Mouse (Mus musculus) pancreas, adult 10 weeks (tissue): ENCODE results near the gene Klk4. TPM values are rescaled to one million over a fixed set of nuclear protein-coding genes. Genes with fewer than 3 reads are reported as not detected.

Source experiments
- polyA plus RNA-seq: library from polyadenylated mRNA; stranded (reverse); fragments of 350-450 nt; fragmentation: Illumina TruSeq; extraction: RNeasy Lipid Tissue Mini Kit (QIAGEN cat#74804); gene quantifications from one replicate; pipeline ENCODE4 v1.2.3, GENCODE M21; 2015; ENCODE audit warnings: low read depth, low replicate concordance; ENCODE audit not compliant: insufficient read depth

Gene Klk4
- polyA plus RNA-seq = not detected

GRCm38 (mm10) chr7:43880912-43881311 is at the start of gene Klk4:
TSS of gene Klk4 (plus strand) at chr7:43881160.

GRCm38 (mm10) chr7:43841701-43842100 is 39.3 kb upstream of the Klk4 start, which contains the start of gene Klk5:
TSS of gene Klk5 (plus strand) at chr7:43841971.

GRCm38 (mm10) chr7:43933440-43933839 is 52.5 kb downstream of the Klk4 start, which contains the start of gene Klk15:
TSS of gene Klk15 (plus strand) at chr7:43933740.

Other genes with a start within 250 kb of the Klk4 start
- not detected for gene Ceacam18, start 246.5 kb upstream of the Klk4 start, polyA plus RNA-seq
- not detected for gene Siglece, start 221.0 kb upstream of the Klk4 start, polyA plus RNA-seq
- gene Ctu1, start 209.1 kb upstream of the Klk4 start, polyA plus RNA-seq = 2.3 TPM
- gene Klk14, start 190.7 kb upstream of the Klk4 start, polyA plus RNA-seq = not detected
- gene Klk13, start 168.6 kb upstream of the Klk4 start, polyA plus RNA-seq = not detected
- gene Klk12, start 112.3 kb upstream of the Klk4 start, polyA plus RNA-seq = not detected
- gene Klk11, start 106.6 kb upstream of the Klk4 start, polyA plus RNA-seq = not detected
- gene Klk10, start 100.1 kb upstream of the Klk4 start, polyA plus RNA-seq = not detected
- not detected for gene Klk9, start 89.3 kb upstream of the Klk4 start, polyA plus RNA-seq
- gene Klk8, start 83.6 kb upstream of the Klk4 start, polyA plus RNA-seq = 2.5 TPM
- gene Klk7, start 69.9 kb upstream of the Klk4 start, polyA plus RNA-seq = not detected
- not detected for gene Klk6, start 56.7 kb upstream of the Klk4 start, polyA plus RNA-seq
- not detected for gene Klk5, start 39.2 kb upstream of the Klk4 start, polyA plus RNA-seq
- gene Klk15, start 52.6 kb downstream of the Klk4 start, polyA plus RNA-seq = not detected
- 4.6 TPM for gene Klk1b8, start 69.5 kb downstream of the Klk4 start, polyA plus RNA-seq
- not detected for gene Klk1b1, start 85.6 kb downstream of the Klk4 start, polyA plus RNA-seq
- gene Klk1b9, start 94.9 kb downstream of the Klk4 start, polyA plus RNA-seq = not detected
- gene Klk1b11, start 114.7 kb downstream of the Klk4 start, polyA plus RNA-seq = 4.9 TPM
- 1.6 TPM for gene Klk1b26, start 131.0 kb downstream of the Klk4 start, polyA plus RNA-seq
- gene Klk1b27, start 171.1 kb downstream of the Klk4 start, polyA plus RNA-seq = 1.0 TPM
- not detected for gene Klk1b21, start 221.2 kb downstream of the Klk4 start, polyA plus RNA-seq
- gene Klk1b22, start 231.5 kb downstream of the Klk4 start, polyA plus RNA-seq = not detected